Mouse (Mus musculus): ENCODE measurements around the gene Olfr988.
"Not testable (repeated sequence)": the region's sequence is repeated elsewhere in the genome, so short reads cannot be mapped to it uniquely, and the experiment has no call there.

The Olfr988 gene

DNA sequence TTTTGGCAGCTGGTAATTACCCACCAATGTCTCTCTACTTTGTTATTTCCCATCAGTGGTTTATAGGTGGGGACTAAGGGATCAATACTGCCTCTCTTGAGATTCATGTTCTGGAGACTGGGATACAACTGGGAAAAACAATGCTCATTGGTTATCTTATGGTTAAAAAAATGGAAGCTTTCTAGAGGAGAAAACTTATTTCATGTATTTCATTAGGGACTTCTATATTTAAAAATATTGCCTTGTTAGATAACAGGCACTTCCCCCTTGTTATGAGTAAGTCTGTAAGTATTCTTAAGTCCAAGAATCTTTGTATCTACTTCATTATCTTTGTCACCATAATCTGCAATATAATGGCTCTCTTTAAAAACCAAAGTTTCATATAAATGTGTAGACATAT is at the start of gene Olfr988:
Gene Olfr988 (minus strand): TSS at position 101 of the 400 bp plus-strand sequence.
- not testable (repeated sequence) for DNase-seq (ENCODE audit: low read depth in 2 of 2, low spot score in 2 of 2)

DNA sequence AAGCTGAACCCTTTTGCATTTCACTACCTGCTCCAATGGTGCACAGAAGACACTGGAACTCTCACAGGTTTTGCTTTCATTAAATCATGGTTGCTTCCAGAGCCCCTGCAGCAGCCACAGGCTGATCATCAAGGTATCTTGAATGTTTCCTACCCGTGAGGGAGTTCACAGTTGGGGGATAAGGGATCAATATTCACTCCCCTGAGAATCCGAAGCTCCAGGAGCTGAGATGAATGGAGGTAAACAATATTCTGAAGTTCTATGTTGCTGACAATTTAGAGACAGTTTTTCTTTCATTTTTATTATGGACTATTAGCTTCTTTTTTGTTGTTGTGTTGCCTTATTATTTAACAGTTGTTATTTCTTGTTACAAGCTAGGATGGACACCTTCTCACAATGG is 46.3 kb upstream of the Olfr988 start, which contains the start of gene Olfr992:
Gene Olfr992 (minus strand): TSS at position 101 of the 400 bp plus-strand sequence.
- no peak for DNase-seq (ENCODE audit: low read depth in 2 of 2, low spot score in 2 of 2)

DNA sequence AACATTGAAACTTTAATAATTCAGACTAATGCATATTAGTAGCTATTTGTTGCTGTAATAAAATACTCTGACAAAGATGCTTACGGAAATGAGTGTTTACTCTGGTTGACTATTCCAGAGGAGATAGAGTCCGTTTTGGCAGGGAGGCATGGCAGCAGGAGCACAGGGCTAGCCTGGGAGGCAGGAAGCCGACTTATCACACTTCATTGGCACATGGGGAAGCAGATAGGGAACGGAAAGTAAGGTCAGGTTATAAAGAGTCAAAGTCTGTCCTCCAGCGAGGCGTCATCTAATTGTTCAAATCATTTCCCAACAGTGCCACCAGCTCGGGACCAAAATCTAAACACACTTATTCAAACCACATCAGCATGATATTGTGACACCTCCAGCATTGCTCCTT is 23.1 kb downstream of the Olfr988 start:
- no peak for DNase-seq (ENCODE audit: low read depth in 2 of 2, low spot score in 2 of 2)

DNA sequence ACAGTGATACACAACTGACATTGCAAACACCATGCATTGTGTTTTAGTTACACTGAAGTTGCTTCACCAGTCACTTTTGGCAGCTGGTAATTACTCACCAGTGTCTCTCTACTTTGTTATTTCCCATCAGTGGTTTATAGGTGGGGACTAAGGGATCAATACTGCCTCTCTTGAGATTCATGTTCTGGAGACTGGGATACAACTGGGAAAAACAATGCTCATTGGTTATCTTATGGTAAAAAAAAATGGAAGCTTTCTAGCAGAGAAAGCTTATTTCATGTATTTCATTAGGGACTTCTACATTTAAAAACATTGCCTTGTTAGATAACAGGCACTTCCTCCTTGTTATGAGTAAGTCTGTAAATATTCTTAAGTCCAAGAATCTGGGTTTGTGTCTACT is 23.8 kb downstream of the Olfr988 start, which contains the start of gene Olfr987:
Gene Olfr987 (minus strand): TSS at position 101 of the 400 bp plus-strand sequence.
- not testable (repeated sequence) for DNase-seq (ENCODE audit: low read depth in 2 of 2, low spot score in 2 of 2)

DNA sequence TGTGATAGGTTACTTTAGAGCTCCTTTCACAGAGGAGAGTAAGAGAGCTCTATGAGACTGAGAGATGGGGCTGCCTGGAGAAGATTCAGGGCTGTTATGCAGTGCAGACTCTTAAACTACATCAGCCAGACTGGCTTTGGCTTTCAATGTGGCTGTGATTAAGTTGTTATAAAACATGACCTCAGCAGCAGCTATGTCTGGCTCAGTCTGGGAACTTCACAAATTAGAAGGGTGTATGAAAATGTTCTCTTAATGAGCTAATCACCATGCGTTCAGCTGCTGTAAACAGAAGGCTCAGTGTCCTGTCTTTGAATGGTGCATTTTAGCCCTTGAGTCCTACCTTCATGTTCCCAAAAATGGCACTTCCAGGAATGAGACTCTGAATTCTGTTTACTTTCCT is 43.9 kb downstream of the Olfr988 start:
- DNase-seq (ENCODE audit: low read depth in 2 of 2, low spot score in 2 of 2), result no peak
